Mouse (Mus musculus): Measurements from ENCODE around the gene Cnrip1. TPM values are rescaled to one million over a fixed set of nuclear protein-coding genes. Genes with fewer than 3 reads are reported as not detected.
"Not testable (repeated sequence)": the region's sequence is repeated elsewhere in the genome, so short reads cannot be mapped to it uniquely, and the experiment has no call there.

The Cnrip1 gene
- 34.1 and 35.0 TPM in 2 replicates for polyA plus RNA-seq (2015; fragmentation: Nextera tagmentation; extraction: Ambion mirVana)

DNA sequence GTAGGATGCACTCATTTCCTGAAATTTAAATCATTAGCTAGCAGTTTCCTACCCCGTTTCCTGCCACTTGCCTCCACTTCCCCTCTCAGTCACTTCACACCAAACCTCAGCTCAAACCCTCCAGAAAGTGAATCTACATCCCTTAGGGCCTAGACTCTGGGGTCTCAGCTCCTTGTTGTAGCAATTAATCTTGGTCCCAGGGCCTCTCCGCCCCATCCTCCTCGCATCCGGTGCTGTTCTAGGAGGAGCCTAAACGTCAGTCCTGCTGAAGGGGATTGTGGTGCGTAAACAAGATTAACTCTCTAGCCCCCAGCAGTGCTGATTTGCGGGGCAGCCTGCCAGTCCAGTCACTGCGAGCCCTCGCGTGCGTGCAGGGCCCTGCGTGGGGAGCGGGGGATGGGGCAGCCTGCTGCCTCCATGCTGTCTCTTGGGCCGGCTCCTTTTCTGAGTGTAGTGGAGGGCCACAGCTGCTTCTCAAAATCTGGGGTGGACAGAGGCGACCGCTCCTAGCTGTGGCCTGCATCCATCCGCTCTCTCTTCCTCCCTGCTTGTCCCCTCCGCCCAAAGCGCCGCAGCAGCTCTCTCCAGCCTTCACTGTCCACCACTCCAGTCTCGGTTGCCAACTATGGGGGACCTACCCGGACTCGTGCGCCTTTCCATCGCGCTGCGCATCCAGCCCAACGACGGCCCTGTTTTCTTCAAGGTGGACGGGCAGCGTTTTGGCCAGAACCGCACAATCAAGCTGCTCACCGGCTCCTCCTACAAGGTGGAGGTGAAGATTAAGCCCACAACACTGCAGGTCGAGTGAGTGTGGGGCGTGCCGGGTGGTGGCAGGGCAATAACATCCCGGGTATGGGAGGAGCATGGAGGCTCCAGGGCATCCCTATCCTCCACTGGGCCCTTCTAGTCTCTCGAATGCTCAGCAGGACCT lies at the start of gene Cnrip1, which contains the start of gene Plek:
Gene Cnrip1, plus strand, starts transcription at position 42 of the 931 bp plus-strand sequence.
Gene Plek, minus strand, starts transcription at position 837 of the 931 bp plus-strand sequence.
- H3K9me3 ChIP-seq (ENCODE audit: control insufficient read depth, low read length) = no peaks in the 10 kb centered on the region
- peak within 1 kb of the TSS; percentile 68 for H3K4me2 ChIP-seq (ENCODE audit: low read depth, low read length)
- peak within 1 kb of the TSS; percentile 66 for H3K4me3 ChIP-seq (ENCODE audit: low read length)
- peak within 1 kb of the TSS; percentile 80 for H3K9ac ChIP-seq (ENCODE audit: low read length)
- under 1% methylated on average over 38 of the region's 38 CpGs for WGBS
- H3K27me3 ChIP-seq (ENCODE audit: control insufficient read depth, insufficient read depth, low read depth, low read length) = no peaks in the 10 kb centered on the region
- H3K4me1 ChIP-seq (replicated peaks; ENCODE audit: control insufficient read depth, insufficient read depth, low read length) = peaks cover 3% of the 10 kb centered on the region; the same call in 1 of the 2 replicates
- H3K36me3 ChIP-seq (ENCODE audit: control insufficient read depth, insufficient read depth, low read length) = no peaks in the 10 kb centered on the region
- ATAC-seq (ENCODE audit: low read depth) = peak; percentile 97
- peak within 1 kb of the TSS; percentile 76 for H3K27ac ChIP-seq (ENCODE audit: low read length)

DNA sequence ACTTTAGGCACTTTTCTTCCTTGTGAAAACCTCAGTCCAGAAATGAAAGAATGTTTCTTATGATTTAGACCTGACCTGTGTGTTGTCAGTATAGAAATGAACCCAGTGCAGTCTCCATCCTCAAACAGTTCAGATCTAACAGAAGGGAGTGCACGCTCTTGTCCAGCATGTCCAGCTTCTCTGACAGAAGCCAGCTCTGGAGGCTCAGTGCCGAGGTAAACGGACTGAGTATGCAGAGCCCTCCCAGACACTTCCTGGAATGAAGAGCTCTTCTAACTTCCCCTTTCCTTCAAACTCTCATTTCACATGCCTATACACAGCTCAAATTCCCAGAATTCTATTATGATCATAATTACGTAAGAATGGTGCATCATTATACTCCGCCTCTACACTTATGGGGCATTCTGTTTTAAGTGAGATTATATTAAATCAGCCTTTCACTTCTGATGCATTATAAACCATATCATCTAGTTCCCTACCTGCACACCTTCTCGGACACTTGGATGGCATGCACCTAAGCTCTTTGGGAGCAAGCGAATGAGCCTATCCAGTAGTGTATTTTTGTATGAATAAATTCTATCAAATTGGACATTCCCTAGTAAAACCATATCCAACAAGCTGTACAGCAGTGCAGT lies 48.5 kb upstream of the Cnrip1 start:
- Histone ChIP-seq H3K4me1 (replicated peaks; ENCODE audit: control insufficient read depth, insufficient read depth, low read length) (no peaks in the 10 kb centered on the region), H3K9me3 (ENCODE audit: control insufficient read depth, low read length) (no peaks in the 10 kb centered on the region), H3K9ac (ENCODE audit: low read length) (no peak overlapping the region), H3K4me3 (ENCODE audit: low read length) (no peak overlapping the region), H3K4me2 (ENCODE audit: low read depth, low read length) (no peak overlapping the region), H3K27me3 (ENCODE audit: control insufficient read depth, insufficient read depth, low read depth, low read length) (no peaks in the 10 kb centered on the region), H3K27ac (ENCODE audit: low read length) (no peak overlapping the region), H3K36me3 (ENCODE audit: control insufficient read depth, insufficient read depth, low read length) (no peaks in the 10 kb centered on the region)
- ATAC-seq (ENCODE audit: low read depth) = no peak
- WGBS = 68% methylated on average over 7 of the region's 7 CpGs

DNA sequence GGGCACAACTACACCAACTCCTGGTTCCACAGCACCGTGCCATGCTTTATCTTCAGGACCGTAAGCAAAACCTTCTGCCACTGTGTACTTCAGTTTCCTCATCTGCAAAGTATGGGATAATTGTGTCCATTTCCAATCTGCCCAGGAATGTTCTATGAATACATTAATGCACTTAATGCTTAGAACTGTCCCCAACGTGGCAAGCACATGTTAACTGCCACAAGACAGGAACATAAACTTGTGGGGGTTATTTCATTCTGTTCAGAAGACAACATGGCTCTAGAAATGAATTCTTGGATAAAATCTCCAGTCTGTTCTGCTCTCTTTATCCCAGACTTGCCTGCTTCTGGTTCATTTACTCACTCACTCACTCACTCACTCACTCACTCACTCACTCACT lies 47.6 kb upstream of the Cnrip1 start:
- ATAC-seq (ENCODE audit: low read depth) = no peak
- Histone ChIP-seq H3K4me1 (replicated peaks; ENCODE audit: control insufficient read depth, insufficient read depth, low read length) (no peaks in the 10 kb centered on the region), H3K4me3 (ENCODE audit: low read length) (no peak overlapping the region), H3K36me3 (ENCODE audit: control insufficient read depth, insufficient read depth, low read length) (no peaks in the 10 kb centered on the region), H3K4me2 (ENCODE audit: low read depth, low read length) (no peak overlapping the region), H3K27me3 (ENCODE audit: control insufficient read depth, insufficient read depth, low read depth, low read length) (no peaks in the 10 kb centered on the region), H3K9ac (ENCODE audit: low read length) (no peak overlapping the region), H3K9me3 (ENCODE audit: control insufficient read depth, low read length) (no peaks in the 10 kb centered on the region), H3K27ac (ENCODE audit: low read length) (no peak overlapping the region)
- 75% methylated on average over 3 of the region's 3 CpGs for WGBS

GRCm38 (mm10) chr11:17004899-17005846 lies 46.2 kb upstream of the Cnrip1 start:
- H3K4me2 ChIP-seq (ENCODE audit: low read depth, low read length) = no peak overlapping the region
- no peak for ATAC-seq (ENCODE audit: low read depth)
- H3K36me3 ChIP-seq (ENCODE audit: control insufficient read depth, insufficient read depth, low read length) = no peaks in the 10 kb centered on the region
- H3K9me3 ChIP-seq (ENCODE audit: control insufficient read depth, low read length) = no peaks in the 10 kb centered on the region
- no peaks in the 10 kb centered on the region for H3K4me1 ChIP-seq (replicated peaks; ENCODE audit: control insufficient read depth, insufficient read depth, low read length)
- no peak overlapping the region for H3K4me3 ChIP-seq (ENCODE audit: low read length)
- no peak overlapping the region for H3K9ac ChIP-seq (ENCODE audit: low read length)
- no peaks in the 10 kb centered on the region for H3K27me3 ChIP-seq (ENCODE audit: control insufficient read depth, insufficient read depth, low read depth, low read length)
- 65% methylated on average over 4 of the region's 4 CpGs for WGBS
- no peak overlapping the region for H3K27ac ChIP-seq (ENCODE audit: low read length)

DNA sequence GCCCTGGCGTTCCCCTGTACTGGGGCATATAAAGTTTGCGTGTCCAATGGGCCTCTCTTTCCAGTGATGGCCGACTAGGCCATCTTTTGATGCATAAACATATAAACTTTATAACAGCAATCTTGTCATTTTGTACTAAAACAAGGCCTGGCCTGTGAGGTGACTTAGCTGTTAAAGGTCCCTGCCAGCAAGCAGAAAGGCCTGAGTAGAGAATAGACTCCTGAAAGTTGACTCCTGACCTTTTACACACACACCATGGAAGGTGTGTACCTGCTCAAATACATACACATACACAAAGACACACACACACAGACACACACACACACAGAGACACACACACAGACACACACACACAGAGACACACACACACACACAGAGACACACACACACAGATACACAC lies 44.9 kb upstream of the Cnrip1 start:
- not testable (repeated sequence) for H3K4me1 ChIP-seq (replicated peaks; ENCODE audit: control insufficient read depth, insufficient read depth, low read length); H3K36me3 ChIP-seq (ENCODE audit: control insufficient read depth, insufficient read depth, low read length); ATAC-seq (ENCODE audit: low read depth); H3K4me2 ChIP-seq (ENCODE audit: low read depth, low read length); H3K27me3 ChIP-seq (ENCODE audit: control insufficient read depth, insufficient read depth, low read depth, low read length); H3K27ac ChIP-seq (ENCODE audit: low read length); H3K9ac ChIP-seq (ENCODE audit: low read length); H3K4me3 ChIP-seq (ENCODE audit: low read length); H3K9me3 ChIP-seq (ENCODE audit: control insufficient read depth, low read length)
- 86% methylated on average over 2 of the region's 3 CpGs for WGBS

DNA sequence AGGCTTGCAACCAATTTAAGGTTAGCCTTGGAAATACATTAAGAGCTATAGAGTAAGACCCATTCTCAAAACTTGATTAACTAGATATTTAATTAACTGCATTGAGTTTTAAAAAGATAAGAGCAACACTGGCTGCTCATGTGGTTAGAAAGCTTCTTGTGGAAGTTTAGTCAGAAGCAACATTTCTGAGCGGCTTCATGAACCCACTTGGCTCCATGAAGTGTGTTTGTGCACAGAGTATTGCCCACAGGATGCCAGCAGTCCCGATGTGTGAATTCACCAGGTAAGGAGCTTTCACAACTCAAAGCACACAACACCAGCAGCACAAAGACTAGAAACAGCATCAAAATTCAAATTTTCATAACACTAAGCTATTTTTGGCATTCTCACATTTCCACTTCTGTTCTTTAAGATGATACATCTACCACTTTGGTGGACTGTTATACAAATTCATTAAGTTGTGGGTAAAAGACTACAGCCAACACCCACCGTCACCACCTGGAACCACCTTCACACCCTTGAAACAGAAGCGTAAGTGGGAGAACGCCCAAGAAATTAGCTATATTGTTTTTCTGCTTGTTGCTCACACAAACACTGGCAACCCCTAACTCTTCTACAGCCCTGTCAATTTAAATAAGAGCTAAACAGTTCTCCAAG lies 43.7 kb upstream of the Cnrip1 start:
- no peak for ATAC-seq (ENCODE audit: low read depth)
- Histone ChIP-seq H3K27me3 (ENCODE audit: control insufficient read depth, insufficient read depth, low read depth, low read length) (no peaks in the 10 kb centered on the region), H3K4me1 (replicated peaks; ENCODE audit: control insufficient read depth, insufficient read depth, low read length) (no peaks in the 10 kb centered on the region), H3K9ac (ENCODE audit: low read length) (no peak overlapping the region), H3K4me2 (ENCODE audit: low read depth, low read length) (no peak overlapping the region), H3K4me3 (ENCODE audit: low read length) (no peak overlapping the region), H3K36me3 (ENCODE audit: control insufficient read depth, insufficient read depth, low read length) (no peaks in the 10 kb centered on the region), H3K9me3 (ENCODE audit: control insufficient read depth, low read length) (no peaks in the 10 kb centered on the region), H3K27ac (ENCODE audit: low read length) (no peak overlapping the region)
- WGBS = 78% methylated on average over 5 of the region's 5 CpGs

DNA sequence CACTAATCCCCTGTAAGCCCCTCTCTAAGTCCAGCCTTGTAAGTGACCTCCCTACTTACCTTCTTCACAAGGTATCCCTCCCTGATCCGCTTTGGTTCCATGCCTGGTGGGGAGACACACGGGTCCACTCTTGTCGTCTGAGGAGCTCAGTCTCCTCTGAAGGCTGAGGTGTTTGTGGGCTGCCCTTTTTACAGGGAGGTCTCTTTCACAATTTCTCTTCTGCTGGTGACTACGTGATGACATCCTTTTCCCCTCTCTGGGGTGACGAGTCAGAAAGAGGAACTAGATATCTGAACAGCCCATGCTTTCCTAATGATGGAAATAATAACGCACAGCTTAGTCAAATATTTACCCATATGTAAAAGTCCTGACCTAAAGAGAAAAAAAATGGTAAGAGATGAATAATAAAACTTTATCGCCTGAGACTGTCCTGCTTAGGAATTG lies 42.9 kb upstream of the Cnrip1 start:
- ATAC-seq (ENCODE audit: low read depth) = no peak
- no peaks in the 10 kb centered on the region for H3K27me3 ChIP-seq (ENCODE audit: control insufficient read depth, insufficient read depth, low read depth, low read length)
- no peak overlapping the region for H3K9ac ChIP-seq (ENCODE audit: low read length)
- no peaks in the 10 kb centered on the region for H3K36me3 ChIP-seq (ENCODE audit: control insufficient read depth, insufficient read depth, low read length)
- H3K9me3 ChIP-seq (ENCODE audit: control insufficient read depth, low read length) = no peaks in the 10 kb centered on the region
- no peaks in the 10 kb centered on the region for H3K4me1 ChIP-seq (replicated peaks; ENCODE audit: control insufficient read depth, insufficient read depth, low read length)
- no peak overlapping the region for H3K27ac ChIP-seq (ENCODE audit: low read length)
- H3K4me3 ChIP-seq (ENCODE audit: low read length) = no peak overlapping the region
- 41% methylated on average over 7 of the region's 7 CpGs for WGBS
- no peak overlapping the region for H3K4me2 ChIP-seq (ENCODE audit: low read depth, low read length)

GRCm38 (mm10) chr11:17012948-17013347 lies 38.4 kb upstream of the Cnrip1 start:
- H3K27ac ChIP-seq (ENCODE audit: low read length) = no peak overlapping the region

More at GRCm38 (mm10) chr11:17012948-17013347, 38.4 kb upstream of the Cnrip1 start:
- no peaks in the 10 kb centered on the region for H3K27me3 ChIP-seq (ENCODE audit: control insufficient read depth, insufficient read depth, low read depth, low read length)
- H3K9me3 ChIP-seq (ENCODE audit: control insufficient read depth, low read length) = no peaks in the 10 kb centered on the region
- H3K36me3 ChIP-seq (ENCODE audit: control insufficient read depth, insufficient read depth, low read length) = no peaks in the 10 kb centered on the region
- no peak for ATAC-seq (ENCODE audit: low read depth)
- H3K4me2 ChIP-seq (ENCODE audit: low read depth, low read length) = no peak overlapping the region
- no peak overlapping the region for H3K9ac ChIP-seq (ENCODE audit: low read length)
- H3K4me3 ChIP-seq (ENCODE audit: low read length) = no peak overlapping the region
- no peaks in the 10 kb centered on the region for H3K4me1 ChIP-seq (replicated peaks; ENCODE audit: control insufficient read depth, insufficient read depth, low read length)
